Mouse (Mus musculus) neural tube, embryonic 11.5 days (tissue): Measurements from ENCODE around the gene Gm44511. TPM values are rescaled to one million over a fixed set of nuclear protein-coding genes. Genes with fewer than 3 reads are reported as not detected.

ENCODE experiments used
- ATAC-seq: fragments of 200-750 bp; cut with Nextera tagmentation; 2 replicates; pipeline ENCODE4 v1.8.0; 2017; ENCODE audit warnings: moderate number of reproducible peaks, mild to moderate bottlenecking, moderate TSS enrichment, moderate library complexity; ENCODE audit not compliant: insufficient read depth, low FRiP score, low TSS enrichment
- DNase-seq: peaks from one replicate; pipeline ENCODE4 v3.0.0-alpha.2; 2015; ENCODE audit warnings: low spot score
- H3K27ac ChIP-seq: fragments of 300-500 bp; sonication (generic); 2 replicates; pipeline ENCODE4 v1.5.1; 2014; ENCODE audit warnings: low read depth, mild to moderate bottlenecking, low read length
- H3K27me3 ChIP-seq: fragments of 300-500 bp; sonication (generic); 2 replicates; pipeline ENCODE4 v1.6.1; 2014; ENCODE audit warnings: mild to moderate bottlenecking, low read length, mixed read lengths; ENCODE audit not compliant: control insufficient read depth, insufficient read depth
- H3K36me3 ChIP-seq: fragments of 300-500 bp; sonication (generic); 2 replicates; pipeline ENCODE4 v1.6.1; 2014; ENCODE audit warnings: mild to moderate bottlenecking, low read length, moderate library complexity, mixed read lengths; ENCODE audit not compliant: control insufficient read depth, insufficient read depth
- H3K4me1 ChIP-seq: fragments of 300-500 bp; sonication (generic); 2 replicates; pipeline ENCODE4 v1.6.1; 2014; ENCODE audit warnings: low read length, mixed read lengths; ENCODE audit not compliant: control insufficient read depth, insufficient read depth
- H3K4me2 ChIP-seq: fragments of 300-500 bp; sonication (generic); 2 replicates; pipeline ENCODE4 v1.6.1; 2014; ENCODE audit warnings: low read depth, mild to moderate bottlenecking, moderate library complexity
- H3K4me3 ChIP-seq: fragments of 300-500 bp; sonication (generic); 2 replicates; pipeline ENCODE4 v1.5.1; 2014; ENCODE audit warnings: low read depth, low read length
- H3K9ac ChIP-seq: fragments of 300-500 bp; sonication (generic); 2 replicates; pipeline ENCODE4 v1.6.1; 2014; ENCODE audit warnings: mild to moderate bottlenecking, low read length
- H3K9me3 ChIP-seq: fragments of 300-500 bp; sonication (generic); 2 replicates; pipeline ENCODE4 v1.6.1; 2016; ENCODE audit warnings: low read length; ENCODE audit not compliant: control insufficient read depth
- WGBS: fragments of 180-500 bp; shearing (Covaris S2); extraction: QIAGEN DNeasy Blood & Tissue Kit; methylation state at CpG from one replicate; pipeline ENCODE4 v1.1.7; 2014; 5-methylcytosine and 5-hydroxymethylcytosine counted together
- polyA plus RNA-seq: library from polyadenylated mRNA; unstranded; fragments of >200 nt; fragmentation: Nextera tagmentation; extraction: Ambion mirVana; gene quantifications from 2 replicates; pipeline ENCODE4 v1.2.1, GENCODE M21; 2014

Gene Gm44511
- polyA plus RNA-seq, 1 experiment from 2014 or later = not detected

DNA sequence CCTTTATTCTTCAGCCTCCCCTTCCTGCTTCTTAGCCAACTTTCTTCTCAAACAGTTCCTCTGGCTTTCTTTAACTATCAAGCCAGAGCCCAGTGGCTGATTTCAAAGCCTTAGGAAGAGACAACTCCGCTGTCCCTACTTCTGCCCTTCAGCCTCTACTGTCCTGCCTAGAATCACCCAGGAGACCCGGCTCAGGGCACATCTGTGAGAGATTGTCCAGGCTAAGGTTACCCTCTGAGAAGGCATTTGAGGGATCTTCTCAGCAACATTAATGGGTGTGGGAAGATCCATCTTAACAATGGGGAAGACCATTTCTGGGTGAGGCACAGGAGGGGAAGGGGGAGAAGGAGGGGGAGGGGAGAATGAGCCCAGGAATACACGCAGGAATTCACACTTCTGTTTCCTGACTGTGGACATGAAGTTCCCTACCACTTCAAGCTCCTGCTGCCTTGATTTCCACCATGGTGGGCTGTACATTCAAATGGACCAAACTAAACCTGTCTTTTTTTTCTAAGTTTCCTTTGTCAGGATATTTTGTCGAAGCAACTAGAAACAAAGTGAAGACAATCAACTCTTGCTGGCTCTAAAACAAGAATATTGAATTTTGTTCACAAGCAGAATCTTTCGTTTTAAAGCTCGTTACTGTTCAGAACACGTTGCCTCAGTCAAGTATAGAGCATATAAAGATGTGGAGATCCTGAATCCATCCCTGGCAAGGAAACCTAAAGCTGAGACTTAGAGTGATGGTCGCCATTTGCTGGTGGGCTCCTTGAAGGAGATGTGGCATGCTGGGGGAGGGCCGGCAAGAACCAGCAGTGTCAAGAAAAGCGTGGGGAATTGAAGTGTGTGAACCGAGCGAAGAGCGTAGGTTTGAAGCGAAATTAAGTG is 11.6 kb upstream of the Gm44511 start:
- ATAC-seq (peak; percentile 15), DNase-seq (peak; percentile 60)
- Histone ChIP-seq H3K27me3 (no peaks in the 10 kb centered on the region), H3K27ac (no peak overlapping the region; the same call in 1 of the 2 replicates), H3K9me3 (no peaks in the 10 kb centered on the region), H3K9ac (peak overlapping the region; percentile 51), H3K4me2 (peak overlapping the region; percentile 37), H3K36me3 (no peaks in the 10 kb centered on the region), H3K4me3 (peak overlapping the region; percentile 68), H3K4me1 (no peaks in the 10 kb centered on the region)
- WGBS = 3% methylated on average over 14 of the region's 14 CpGs

DNA sequence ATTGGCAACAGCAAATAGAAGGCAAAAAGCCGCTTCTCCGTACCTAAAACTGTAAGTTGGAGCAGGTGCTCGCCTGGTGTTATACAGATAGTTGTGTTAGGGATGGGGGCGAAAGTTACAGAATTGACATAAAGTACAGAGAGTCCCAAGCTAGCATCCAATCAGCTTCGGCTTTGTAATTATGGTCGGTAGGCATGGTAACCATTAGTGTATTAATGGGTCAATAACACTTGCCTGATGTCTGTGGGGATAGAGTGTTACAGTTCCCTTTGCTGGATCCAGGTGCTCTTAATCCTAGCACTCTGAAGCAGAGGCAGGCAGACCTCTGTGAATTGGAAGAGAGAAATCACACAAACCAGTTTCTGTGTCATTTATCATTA is 10.8 kb upstream of the Gm44511 start:
- H3K4me3 ChIP-seq = no peak overlapping the region
- no peaks in the 10 kb centered on the region for H3K9me3 ChIP-seq
- H3K9ac ChIP-seq = no peak overlapping the region
- H3K4me1 ChIP-seq = no peaks in the 10 kb centered on the region
- 88% methylated on average over 6 of the region's 6 CpGs for WGBS
- DNase-seq (no peak), ATAC-seq (no peak)
- no peak overlapping the region; the same call in 1 of the 2 replicates for H3K4me2 ChIP-seq
- H3K36me3 ChIP-seq = no peaks in the 10 kb centered on the region
- no peaks in the 10 kb centered on the region for H3K27me3 ChIP-seq
- H3K27ac ChIP-seq = no peak overlapping the region

DNA sequence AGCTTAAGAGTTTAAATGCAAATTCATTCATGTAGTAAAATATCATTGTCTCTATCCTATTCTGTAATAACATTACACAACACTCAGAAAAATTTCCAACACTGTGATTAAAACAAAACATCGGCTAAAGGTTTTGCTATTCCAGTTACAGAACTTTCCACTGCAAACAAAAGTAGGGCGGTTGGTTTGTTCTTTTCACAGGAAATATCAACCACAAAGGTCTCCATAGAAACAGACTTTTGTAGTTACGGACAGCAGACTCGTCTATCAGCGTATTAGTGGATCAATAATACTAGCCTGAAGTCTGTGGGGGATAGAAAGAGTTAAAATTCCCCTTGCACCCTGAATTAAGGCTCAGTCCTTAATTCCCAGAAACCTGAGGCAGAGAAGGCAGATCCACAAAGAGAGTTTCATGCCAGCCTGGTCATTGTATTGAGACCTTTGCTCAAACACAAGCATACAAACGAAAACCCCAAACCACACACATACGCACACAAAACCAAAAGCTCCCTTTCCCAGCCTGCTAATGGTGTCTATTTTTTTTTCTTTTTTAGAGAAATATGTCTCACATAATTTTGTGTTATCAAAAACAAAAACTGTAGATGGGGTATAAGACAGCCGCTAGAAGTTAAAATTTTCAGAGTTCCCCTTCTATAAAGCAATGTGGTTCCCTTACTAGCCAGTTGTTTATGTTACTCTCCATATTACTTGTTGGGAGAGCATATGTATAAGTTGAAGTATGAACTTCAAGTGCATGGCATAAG is 10.3 kb upstream of the Gm44511 start:
- no peak for ATAC-seq
- Histone ChIP-seq H3K4me2 (no peak overlapping the region), H3K27me3 (no peaks in the 10 kb centered on the region), H3K36me3 (no peaks in the 10 kb centered on the region), H3K9ac (no peak overlapping the region), H3K4me3 (no peak overlapping the region), H3K4me1 (no peaks in the 10 kb centered on the region), H3K27ac (no peak overlapping the region), H3K9me3 (no peaks in the 10 kb centered on the region)
- whole genome bisulfite sequencing = 85% methylated on average over 8 of the region's 8 CpGs
- DNase-seq = no peak

DNA sequence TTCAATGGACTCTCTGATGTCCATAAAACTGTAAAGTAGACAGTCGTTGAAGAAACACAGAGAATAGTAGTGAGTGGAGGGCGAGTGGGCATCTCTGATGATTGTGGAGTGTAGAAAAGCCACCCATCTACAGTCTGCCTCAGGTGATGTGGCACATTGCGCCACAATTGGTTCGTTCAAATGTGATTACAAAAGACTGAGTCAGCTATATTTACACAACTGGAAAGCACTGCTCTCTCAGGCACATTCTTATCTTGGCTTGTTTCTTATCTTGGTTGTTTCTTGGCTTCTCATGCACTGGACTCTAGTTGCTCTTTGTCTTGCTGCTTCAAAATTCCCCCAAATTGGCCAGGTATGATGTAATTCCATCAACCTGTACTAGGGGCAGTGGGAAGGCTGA is 9.5 kb upstream of the Gm44511 start:
- H3K9ac ChIP-seq = no peak overlapping the region
- no peaks in the 10 kb centered on the region for H3K9me3 ChIP-seq
- DNase-seq = no peak
- H3K4me2 ChIP-seq = no peak overlapping the region
- no peak overlapping the region for H3K4me3 ChIP-seq
- no peaks in the 10 kb centered on the region for H3K4me1 ChIP-seq
- no peaks in the 10 kb centered on the region for H3K36me3 ChIP-seq
- 85% methylated on average over 4 of the region's 4 CpGs for WGBS
- no peak for ATAC-seq
- H3K27me3 ChIP-seq = no peaks in the 10 kb centered on the region
- H3K27ac ChIP-seq = no peak overlapping the region

DNA sequence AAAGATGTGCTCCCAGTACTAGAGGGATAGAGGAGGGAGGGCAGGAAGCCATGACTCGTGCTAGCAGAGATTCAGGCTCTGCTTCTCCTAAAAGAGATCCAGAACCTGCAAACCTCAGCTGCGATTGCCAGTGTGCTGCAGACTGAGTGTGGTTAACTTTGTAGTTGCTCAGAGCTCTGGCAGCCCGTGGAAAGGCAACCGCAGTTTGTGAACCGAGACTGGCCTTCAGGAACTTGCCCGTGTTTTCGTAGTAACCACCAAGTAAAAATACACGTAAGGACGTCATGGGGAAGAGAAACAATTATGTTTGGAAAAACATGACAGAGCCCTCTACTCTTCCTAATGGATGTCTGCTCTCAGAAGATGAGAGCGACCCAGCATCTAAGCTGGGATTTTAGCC is 6.9 kb upstream of the Gm44511 start:
- no peak overlapping the region for H3K27ac ChIP-seq
- 86% methylated on average over 10 of the region's 10 CpGs for WGBS
- no peak for ATAC-seq
- H3K4me1 ChIP-seq = no peaks in the 10 kb centered on the region
- H3K27me3 ChIP-seq = no peaks in the 10 kb centered on the region
- H3K4me2 ChIP-seq = no peak overlapping the region
- no peaks in the 10 kb centered on the region for H3K36me3 ChIP-seq
- H3K9me3 ChIP-seq = no peaks in the 10 kb centered on the region
- H3K4me3 ChIP-seq = no peak overlapping the region
- no peak for DNase-seq
- no peak overlapping the region for H3K9ac ChIP-seq

DNA sequence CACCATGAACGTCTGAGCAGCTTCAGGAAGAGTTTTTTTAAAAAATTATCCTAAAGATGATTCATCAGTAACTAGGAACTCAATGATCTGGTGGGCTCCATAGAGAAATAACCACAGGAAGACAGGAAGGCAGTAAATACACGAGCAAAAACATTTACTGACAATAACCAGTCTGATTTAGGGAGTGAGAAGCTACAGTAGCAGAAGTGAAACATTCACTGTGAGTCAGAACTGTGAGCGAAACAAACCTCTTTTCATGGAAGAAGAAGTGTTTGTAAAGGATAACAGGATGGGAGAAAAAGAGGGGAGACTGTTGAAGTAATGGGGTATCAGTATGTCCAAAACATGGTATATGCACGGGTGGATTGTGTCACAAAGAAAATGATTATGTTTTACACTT is 3.7 kb upstream of the Gm44511 start:
- Histone ChIP-seq H3K4me2 (no peak overlapping the region), H3K4me1 (no peaks in the 10 kb centered on the region), H3K4me3 (no peak overlapping the region), H3K27ac (no peak overlapping the region), H3K9me3 (no peaks in the 10 kb centered on the region), H3K9ac (no peak overlapping the region), H3K27me3 (no peaks in the 10 kb centered on the region), H3K36me3 (no peaks in the 10 kb centered on the region)
- DNase-seq (no peak), ATAC-seq (no peak)
- WGBS = 67% methylated on average over 4 of the region's 4 CpGs

DNA sequence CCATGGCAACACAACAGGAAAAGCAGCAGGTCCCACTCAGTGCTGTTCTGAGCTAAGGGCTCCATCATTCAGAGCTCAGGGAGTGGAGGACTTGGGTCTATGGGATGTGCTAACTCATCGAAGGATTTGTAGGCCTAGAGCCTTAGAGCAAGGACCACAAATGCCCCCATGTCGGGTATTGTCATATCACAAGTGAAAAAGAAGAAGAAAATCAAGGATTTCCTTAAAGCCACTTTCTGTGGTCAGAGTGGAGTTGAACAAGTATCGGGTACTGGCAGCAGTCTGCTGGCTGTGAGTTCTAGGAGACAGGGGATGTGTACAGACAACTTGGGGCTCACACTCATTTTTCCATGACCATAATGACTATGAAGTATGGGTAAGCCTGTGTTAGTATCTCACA is 666 bp upstream of the Gm44511 start:
- DNase-seq (no peak), ATAC-seq (no peak)
- Histone ChIP-seq H3K27ac (no peak overlapping the region), H3K36me3 (no peaks in the 10 kb centered on the region), H3K4me3 (no peak overlapping the region), H3K4me1 (no peaks in the 10 kb centered on the region), H3K27me3 (no peaks in the 10 kb centered on the region), H3K9ac (no peak overlapping the region), H3K9me3 (no peaks in the 10 kb centered on the region), H3K4me2 (no peak overlapping the region)
- 89% methylated on average over 3 of the region's 3 CpGs for WGBS

DNA sequence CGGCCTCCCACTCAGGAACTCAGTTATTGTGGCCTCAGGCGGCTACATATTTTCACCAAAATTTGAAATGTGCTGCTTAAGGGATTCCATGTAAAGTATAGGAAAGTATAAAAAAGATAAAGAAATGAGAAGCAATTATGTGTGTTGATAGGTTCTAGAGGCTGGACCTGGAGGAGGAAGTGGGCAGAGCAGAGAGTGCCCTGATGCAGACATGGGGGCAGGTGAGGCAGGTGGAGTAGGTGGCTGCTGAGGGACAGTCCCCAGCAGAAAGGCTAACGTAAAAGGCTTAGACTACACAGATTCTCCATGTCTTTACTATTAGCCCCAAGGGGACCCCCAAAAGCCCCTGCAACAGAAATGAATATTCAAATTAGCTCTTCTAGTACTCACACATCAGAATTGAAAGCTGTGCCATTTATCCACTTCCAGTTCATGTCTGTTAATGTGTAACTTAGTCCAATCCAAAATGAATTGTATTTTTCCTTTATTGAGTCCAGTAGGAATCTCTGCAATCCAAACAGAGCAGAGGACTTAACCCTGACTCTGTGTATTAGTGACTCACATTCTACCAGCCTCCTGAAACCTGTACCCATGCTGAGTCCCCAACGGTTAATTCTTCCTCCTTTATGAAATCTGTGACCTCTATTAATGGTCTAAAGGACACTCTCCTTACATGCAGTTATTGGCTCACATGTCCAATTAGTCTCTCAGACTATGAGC is 7.9 kb downstream of the Gm44511 start:
- no peak for DNase-seq
- Histone ChIP-seq H3K4me2 (no peak overlapping the region), H3K36me3 (no peaks in the 10 kb centered on the region)

More for the DNA sequence above, 7.9 kb downstream of the Gm44511 start:
- Histone ChIP-seq H3K9me3 (no peaks in the 10 kb centered on the region), H3K4me3 (no peak overlapping the region), H3K4me1 (no peaks in the 10 kb centered on the region), H3K27me3 (no peaks in the 10 kb centered on the region), H3K27ac (no peak overlapping the region), H3K9ac (no peak overlapping the region)
- no peak for ATAC-seq
- WGBS = 88% methylated on average over 4 of the region's 4 CpGs
